Mouse (Mus musculus) spleen, adult 2 months (tissue): ENCODE data around the gene Sytl1.

Source experiments
- CTCF ChIP-seq: fragments of 200-500 bp; IDR thresholded peaks from 2 replicates; pipeline ENCODE4 v1.5.1; 2011; ENCODE audit warnings: mild to moderate bottlenecking, inconsistent platforms; ENCODE audit not compliant: insufficient read depth, insufficient read length, insufficient replicate concordance; ENCODE audit errors: extremely low read depth
- POLR2A ChIP-seq: fragments of 200-500 bp; IDR thresholded peaks from 2 replicates; pipeline ENCODE4 v1.6.1; 2011; ENCODE audit warnings: low read depth, low read length, inconsistent platforms

GRCm38 (mm10) chr4:133265297-133265696 is 2.4 kb upstream of the Sytl1 start:
- no peak for TF ChIP-seq CTCF
- no peak for TF ChIP-seq POLR2A
